Mouse (Mus musculus) small intestine, adult 2 months (tissue): ENCODE results near the gene Pear1. TPM values are rescaled to one million over a fixed set of nuclear protein-coding genes. Genes with fewer than 3 reads are reported as not detected.

Experiments
- H3K27ac ChIP-seq: fragments of 200-500 bp; 2 replicates; pipeline ENCODE4 v1.5.1; 2012; ENCODE audit warnings: low read depth, low read length, control low read depth, inconsistent platforms; ENCODE audit not compliant: insufficient read depth
- H3K27me3 ChIP-seq: fragments of 200-500 bp; 2 replicates; pipeline ENCODE4 v1.6.1; 2012; ENCODE audit warnings: mild to moderate bottlenecking, moderate library complexity, low read length, inconsistent platforms; ENCODE audit not compliant: control insufficient read depth, insufficient read depth
- H3K36me3 ChIP-seq: fragments of 200-500 bp; 2 replicates; pipeline ENCODE4 v1.6.1; 2012; ENCODE audit warnings: mild to moderate bottlenecking, low read length, control low read depth, inconsistent platforms; ENCODE audit not compliant: control insufficient read depth, insufficient read depth
- H3K4me1 ChIP-seq: fragments of 200-500 bp; 2 replicates; pipeline ENCODE4 v1.6.1; 2012; ENCODE audit warnings: low read length, inconsistent platforms, mixed read lengths; ENCODE audit not compliant: control insufficient read depth, insufficient read depth, insufficient read length
- H3K4me3 ChIP-seq: fragments of 200-500 bp; 2 replicates; pipeline ENCODE4 v1.5.1; 2012; ENCODE audit warnings: low read depth, mild to moderate bottlenecking, control low read depth, inconsistent platforms, low read length, moderate library complexity
- CTCF ChIP-seq: fragments of 200-500 bp; IDR thresholded peaks from 2 replicates; pipeline ENCODE4 v1.5.1; 2012; ENCODE audit warnings: low read depth, mild to moderate bottlenecking, control low read depth, inconsistent platforms, low read length, moderate library complexity, mixed read lengths; ENCODE audit not compliant: insufficient replicate concordance, insufficient read length; ENCODE audit errors: extremely low read depth
- POLR2A ChIP-seq: fragments of 200-500 bp; IDR thresholded peaks from 2 replicates; pipeline ENCODE4 v1.6.1; 2012; ENCODE audit warnings: low read depth, mild to moderate bottlenecking, control low read depth, inconsistent platforms, low read length, moderate library complexity
- WGBS: fragments of 180-500 bp; shearing (Covaris S2); methylation state at CpG from one replicate; pipeline ENCODE4 v1.1.7; 2018; 5-methylcytosine and 5-hydroxymethylcytosine counted together
- polyA plus RNA-seq: library from polyadenylated mRNA; depleted of rRNA; stranded (reverse); fragments of >200 nt; gene quantifications from 2 replicates; pipeline ENCODE4 v1.2.3, GENCODE M21; 2012

Gene Pear1
- polyA plus RNA-seq, 1 experiment: 20.1 TPM

- Histone ChIP-seq H3K4me1 (peaks cover 24% of the 10 kb centered on the region), H3K27ac (peak overlapping the region; percentile 44), H3K4me3 (no peak overlapping the region), H3K27me3 (peaks cover 2% of the 10 kb centered on the region; the same call in 1 of the 2 replicates), H3K36me3 (no peaks in the 10 kb centered on the region)
- TF ChIP-seq CTCF (no peak), POLR2A (no peak)
- 82% methylated on average over 5 of the region's 5 CpGs for WGBS
Observed at GRCm38 (mm10) chr3:87765631-87766283, 58.3 kb downstream of the Pear1 start.

DNA sequence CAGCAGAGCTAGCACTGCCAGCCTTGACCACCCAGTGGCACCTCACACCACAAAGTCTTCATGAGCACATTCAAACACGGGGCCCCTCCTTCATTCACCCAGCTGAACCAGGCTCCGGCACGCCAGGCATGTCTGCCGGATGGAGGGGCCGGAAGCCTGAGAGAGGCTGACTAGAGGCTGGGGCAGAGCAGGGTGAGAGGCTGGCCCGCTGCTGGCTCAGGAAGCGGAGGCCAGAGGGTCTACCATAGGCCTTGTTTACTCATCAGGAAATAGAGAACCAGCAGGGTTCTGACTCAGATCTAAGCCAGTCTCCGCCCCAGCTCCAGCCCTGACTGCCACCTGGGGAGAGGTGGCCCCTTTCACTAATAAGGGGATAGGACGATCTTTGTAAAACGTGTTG is 59.0 kb downstream of the Pear1 start:
- TF ChIP-seq CTCF: no peak
- no peak for TF ChIP-seq POLR2A
- H3K4me3 ChIP-seq: peak overlapping the region; percentile 15
- no peaks in the 10 kb centered on the region for H3K36me3 ChIP-seq
- peaks cover 24% of the 10 kb centered on the region for H3K4me1 ChIP-seq
- H3K27me3 ChIP-seq: peaks cover 2% of the 10 kb centered on the region; the same call in 1 of the 2 replicates
- WGBS: 50% methylated on average over 10 of the region's 10 CpGs
- peak overlapping the region; percentile 44 for H3K27ac ChIP-seq

DNA sequence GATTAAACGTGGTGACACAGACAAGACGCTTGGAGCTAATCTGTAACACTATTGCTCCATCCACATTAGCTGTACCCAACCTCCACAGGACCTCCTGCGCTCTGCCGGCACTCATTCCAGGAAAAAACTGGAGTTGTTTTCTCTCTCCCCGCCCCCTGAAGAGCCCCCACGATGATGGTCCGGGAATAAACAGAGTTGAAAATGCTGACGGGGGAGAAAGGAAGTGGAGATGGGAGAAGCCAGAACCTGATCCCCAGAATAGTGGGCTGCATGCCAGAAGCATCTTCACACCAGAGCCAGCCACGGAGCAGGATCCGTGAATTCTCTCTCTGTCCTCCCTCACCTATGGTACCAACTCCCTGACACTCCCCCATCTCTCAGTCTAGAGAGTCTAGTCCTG is 59.6 kb downstream of the Pear1 start:
- 0 out of 2 replicates have a peak overlapping the region, but pooled peaks have one; percentile 15 for H3K4me3 ChIP-seq
- TF ChIP-seq CTCF (no peak), POLR2A (no peak)
- H3K36me3 ChIP-seq: no peaks in the 10 kb centered on the region
- WGBS: 40% methylated on average over 10 of the region's 10 CpGs
- peaks cover 24% of the 10 kb centered on the region for H3K4me1 ChIP-seq
- peaks cover 2% of the 10 kb centered on the region; the same call in 1 of the 2 replicates for H3K27me3 ChIP-seq
- peak overlapping the region; percentile 34 for H3K27ac ChIP-seq

- Histone ChIP-seq H3K27ac (no peak overlapping the region), H3K4me1 (peaks cover 21% of the 10 kb centered on the region), H3K27me3 (no peaks in the 10 kb centered on the region), H3K4me3 (peak overlapping the region; percentile 36), H3K36me3 (no peaks in the 10 kb centered on the region)
- TF ChIP-seq CTCF: no peak
- no peak for TF ChIP-seq POLR2A
- 23% methylated on average over 11 of the region's 15 CpGs for WGBS
Observed at GRCm38 (mm10) chr3:87763683-87764289, 60.3 kb downstream of the Pear1 start.

- H3K4me3 ChIP-seq: no peak overlapping the region
- no peaks in the 10 kb centered on the region for H3K27me3 ChIP-seq
- no peak overlapping the region for H3K27ac ChIP-seq
- TF ChIP-seq CTCF (no peak), POLR2A (no peak)
- WGBS: 65% methylated on average over 4 of the region's 4 CpGs
- H3K36me3 ChIP-seq: no peaks in the 10 kb centered on the region
- peaks cover 19% of the 10 kb centered on the region for H3K4me1 ChIP-seq
Observed at GRCm38 (mm10) chr3:87763202-87763601, 60.9 kb downstream of the Pear1 start.

DNA sequence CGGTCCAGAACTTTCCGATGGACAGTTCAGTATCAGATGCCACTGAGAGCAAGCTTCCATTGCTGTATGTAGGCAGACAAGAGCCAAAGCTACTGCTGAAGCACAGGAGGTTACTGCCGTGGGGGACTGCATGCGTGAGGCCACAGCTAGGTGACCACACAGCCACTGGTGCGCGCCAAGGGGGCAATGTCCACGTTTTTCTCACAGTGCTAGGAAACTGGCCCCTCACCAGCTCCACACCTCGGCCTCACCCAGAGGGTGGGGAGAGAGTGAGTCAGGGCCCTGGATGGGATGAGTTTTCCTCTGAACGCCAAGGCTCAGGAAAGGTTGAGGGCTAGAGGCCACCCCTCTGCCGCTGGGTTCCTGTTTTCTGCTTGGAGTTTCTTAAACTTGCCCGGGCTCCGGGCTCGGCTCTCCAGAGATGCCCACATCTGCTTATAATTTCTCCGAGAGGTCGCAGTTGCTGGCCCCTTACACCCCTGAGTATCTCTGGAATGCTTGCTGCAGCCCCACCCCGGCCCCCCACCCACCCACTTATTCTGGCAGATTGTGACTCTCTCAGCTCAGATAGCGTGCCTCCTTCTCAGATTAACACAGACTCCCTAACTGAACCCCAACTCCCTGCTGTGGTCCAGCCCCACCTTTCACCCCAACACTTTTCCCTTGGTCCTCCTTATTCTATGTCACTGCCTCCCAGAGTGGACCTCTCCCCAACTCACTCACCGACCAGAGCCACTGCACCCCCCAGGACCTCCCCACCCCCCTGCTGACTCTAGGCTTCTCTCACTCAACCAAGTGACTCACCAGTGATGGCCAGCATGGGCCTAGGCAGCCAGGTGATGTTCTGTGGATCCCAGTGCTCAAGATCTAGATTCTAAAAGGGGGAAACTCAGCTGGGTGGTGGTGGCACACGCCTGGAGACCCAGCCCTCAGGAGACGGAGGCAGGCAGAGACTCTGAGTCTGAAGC is 62.4 kb downstream of the Pear1 start:
- no peaks in the 10 kb centered on the region for H3K36me3 ChIP-seq
- 37% methylated on average over 20 of the region's 20 CpGs for WGBS
- TF ChIP-seq POLR2A (no peak), CTCF (no peak)
- H3K27ac ChIP-seq: no peak overlapping the region
- no peaks in the 10 kb centered on the region for H3K27me3 ChIP-seq
- H3K4me3 ChIP-seq: no peak overlapping the region
- H3K4me1 ChIP-seq: peaks cover 19% of the 10 kb centered on the region
